Mouse (Mus musculus): ENCODE measurements around the gene Snrnp25. TPM values are rescaled to one million over a fixed set of nuclear protein-coding genes. Genes with fewer than 3 reads are reported as not detected.

Gene Snrnp25
- total and polyA plus RNA-seq, 3 experiments = 106 to 208 (median 123) TPM

GRCm38 (mm10) chr11:32186031-32186430 is 19.2 kb upstream of the Snrnp25 start:
- H3K4me3 ChIP-seq (replicated peaks in 1 of 3; ENCODE audit: low read depth in 2 of 3, low read length in 2 of 3, poor library complexity in 1 of 3) = no peak overlapping the region
- peaks cover 4% of the 10 kb centered on the region for H3K9me3 ChIP-seq (replicated peaks; ENCODE audit: low read length)
- peaks cover 9 to 19% of the 10 kb centered on the region in 2 experiments for H3K4me1 ChIP-seq (ENCODE audit: control insufficient read depth in 1 of 2, insufficient read depth in 2 of 2)
- dilution Hi-C loops (cut with MboI; ENCODE audit: extremely low pct_ligation_motif_present, extremely low pct_unique_long_range_greater_than_20kb, low sequenced_read_pairs) = no loop called here
- peaks cover 2 to 24% of the 10 kb centered on the region in 2 experiments for H3K36me3 ChIP-seq (replicated peaks in 1 of 2; ENCODE audit: control insufficient read depth in 1 of 2, insufficient read depth in 1 of 2, low read length in 1 of 2)
- DNase-seq (ENCODE audit: extremely low read depth) = peak; percentile 63
- no peak overlapping the region for H3K27ac ChIP-seq (ENCODE audit: insufficient read depth, low read depth)
- in situ Hi-C loops (cut with MboI; ENCODE audit: low pct_ligation_motif_present, low pct_unique_long_range_greater_than_20kb, low sequenced_read_pairs) = loop anchor here (10.0 kb wide), 2 partner anchors 49 to 119 kb away; partner anchors contain the start of gene Hbq1a
- no peaks in the 10 kb centered on the region for H3K79me2 ChIP-seq (replicated peaks; ENCODE audit: control insufficient read depth, extremely low read depth, insufficient read depth, poor library complexity, severe bottlenecking)
- no peak overlapping the region for H3K9ac ChIP-seq (ENCODE audit: insufficient read depth, low read depth)
- TF ChIP-seq GABPA (IDR thresholded peaks at IDR 0.05; ENCODE audit: insufficient replicate concordance, low read depth, low read length) = no peak
- 0 out of 2 replicates have a peak, but pooled peaks have one; percentile 35 for TF ChIP-seq MAFK (IDR thresholded peaks at IDR 0.05; ENCODE audit: insufficient replicate concordance, low read length)
- TF ChIP-seq USF1 (IDR thresholded peaks at IDR 0.05; ENCODE audit: low read depth, low read length) = no peak
- no peak for TF ChIP-seq IRF4 (IDR thresholded peaks at IDR 0.05; ENCODE audit: low read depth, low read length)
- H3K4me2 ChIP-seq (ENCODE audit: insufficient read depth, low read depth, poor library complexity, severe bottlenecking) = 0 out of 2 replicates have a peak overlapping the region, but pooled peaks have one; percentile 27
- no peaks in the 10 kb centered on the region for H3K27me3 ChIP-seq (replicated peaks)

- dilution Hi-C loops (cut with MboI; ENCODE audit: extremely low pct_ligation_motif_present, extremely low pct_unique_long_range_greater_than_20kb, low sequenced_read_pairs) = no loop called here
- in situ Hi-C loops (cut with MboI; ENCODE audit: low pct_ligation_motif_present, low pct_unique_long_range_greater_than_20kb, low sequenced_read_pairs) = loop anchor here (10.0 kb wide), 2 partner anchors 48 to 118 kb away; partner anchors contain the start of gene Hbq1a
Observed at GRCm38 (mm10) chr11:32187256-32187655, 18.0 kb upstream of the Snrnp25 start.

GRCm38 (mm10) chr11:32188881-32189280 is 16.3 kb upstream of the Snrnp25 start:
- Histone ChIP-seq H3K36me3 (replicated peaks in 1 of 2; ENCODE audit: control insufficient read depth in 1 of 2, insufficient read depth in 1 of 2, low read length in 1 of 2) (peaks cover 6 to 50% of the 10 kb centered on the region in 2 experiments), H3K9ac (ENCODE audit: insufficient read depth, low read depth) (no peak overlapping the region), H3K27ac (ENCODE audit: insufficient read depth, low read depth) (no peak overlapping the region), H3K27me3 (replicated peaks) (no peaks in the 10 kb centered on the region), H3K4me1 (ENCODE audit: control insufficient read depth in 1 of 2, insufficient read depth in 2 of 2) (peaks cover 9 to 27% of the 10 kb centered on the region in 2 experiments), H3K4me2 (ENCODE audit: insufficient read depth, low read depth, poor library complexity, severe bottlenecking) (no peak overlapping the region), H3K9me3 (replicated peaks; ENCODE audit: low read length) (peaks cover 2% of the 10 kb centered on the region), H3K4me3 (replicated peaks in 1 of 3; ENCODE audit: low read depth in 2 of 3, low read length in 2 of 3, poor library complexity in 1 of 3) (no peak overlapping the region), H3K79me2 (replicated peaks; ENCODE audit: control insufficient read depth, extremely low read depth, insufficient read depth, poor library complexity, severe bottlenecking) (no peaks in the 10 kb centered on the region)
- dilution Hi-C loops (cut with MboI; ENCODE audit: extremely low pct_ligation_motif_present, extremely low pct_unique_long_range_greater_than_20kb, low sequenced_read_pairs) (no loop called here), in situ Hi-C loops (cut with MboI; ENCODE audit: low pct_ligation_motif_present, low pct_unique_long_range_greater_than_20kb, low sequenced_read_pairs) (loop anchor here (10.0 kb wide), 2 partner anchors 46 to 116 kb away; partner anchors contain the start of gene Hbq1a)
- no peak for TF ChIP-seq RAD21 (IDR thresholded peaks at IDR 0.05; ENCODE audit: low read depth, low read length)
- no peak for TF ChIP-seq CTCF (conservative IDR thresholded peaks at IDR 0.05 in 1 of 2, IDR thresholded peaks at IDR 0.05 in 1 of 2; ENCODE audit: low read depth in 2 of 2, low read length in 2 of 2)
- no peak for TF ChIP-seq USF1 (IDR thresholded peaks at IDR 0.05; ENCODE audit: low read depth, low read length)
- DNase-seq (ENCODE audit: extremely low read depth) = no peak

More at GRCm38 (mm10) chr11:32187256-32187655, 18.0 kb upstream of the Snrnp25 start:
- no peaks in the 10 kb centered on the region for H3K27me3 ChIP-seq (replicated peaks)
- peaks cover 2 to 34% of the 10 kb centered on the region in 2 experiments for H3K36me3 ChIP-seq (replicated peaks in 1 of 2; ENCODE audit: control insufficient read depth in 1 of 2, insufficient read depth in 1 of 2, low read length in 1 of 2)
- H3K9me3 ChIP-seq (replicated peaks; ENCODE audit: low read length) = peaks cover 4% of the 10 kb centered on the region
- no peak overlapping the region for H3K4me2 ChIP-seq (ENCODE audit: insufficient read depth, low read depth, poor library complexity, severe bottlenecking)
- no peak for DNase-seq (ENCODE audit: extremely low read depth)
- peaks cover 9 to 19% of the 10 kb centered on the region in 2 experiments for H3K4me1 ChIP-seq (ENCODE audit: control insufficient read depth in 1 of 2, insufficient read depth in 2 of 2)
- no peak overlapping the region for H3K9ac ChIP-seq (ENCODE audit: insufficient read depth, low read depth)
- H3K79me2 ChIP-seq (replicated peaks; ENCODE audit: control insufficient read depth, extremely low read depth, insufficient read depth, poor library complexity, severe bottlenecking) = no peaks in the 10 kb centered on the region
- H3K4me3 ChIP-seq (replicated peaks in 1 of 3; ENCODE audit: low read depth in 2 of 3, low read length in 2 of 3, poor library complexity in 1 of 3) = no peak overlapping the region
- no peak overlapping the region for H3K27ac ChIP-seq (ENCODE audit: insufficient read depth, low read depth)
- TF ChIP-seq CTCF (conservative IDR thresholded peaks at IDR 0.05 in 1 of 2, IDR thresholded peaks at IDR 0.05 in 1 of 2; ENCODE audit: low read depth in 2 of 2, low read length in 2 of 2) (peak; percentile 25 to 39; a peak in 2 of 4 replicates), POLR2A (IDR thresholded peaks at IDR 0.05; ENCODE audit: low read depth, low read length) (no peak)
